Mouse (Mus musculus) sigmoid colon, adult 10 weeks (tissue): ENCODE results near the gene Usp37. TPM values are rescaled to one million over a fixed set of nuclear protein-coding genes. Genes with fewer than 3 reads are reported as not detected.

ENCODE experiments used
- polyA plus RNA-seq: library from polyadenylated mRNA; stranded (reverse); fragments of 350-450 nt; fragmentation: Illumina TruSeq; extraction: RNeasy Lipid Tissue Mini Kit (QIAGEN cat#74804); gene quantifications from one replicate; pipeline ENCODE4 v1.2.3, GENCODE M21; 2014; ENCODE audit warnings: low read depth, low replicate concordance

Usp37 gene
- polyA plus RNA-seq = 18.2 TPM

GRCm38 (mm10) chr1:74544184-74544583 is at the start of gene Usp37:
Gene Usp37 (minus strand): TSS chr1:74544284.

GRCm38 (mm10) chr1:74587773-74588445 is 43.8 kb upstream of the Usp37 start, which contains the start of the genes Zfp142 and Bcs1l:
Gene Zfp142 (minus strand): TSS chr1:74588246.
Gene Bcs1l (plus strand): TSS chr1:74588289.

GRCm38 (mm10) chr1:74542451-74542961 is 1.6 kb downstream of the Usp37 start, which contains the start of gene Plcd4:
Gene Plcd4 (plus strand): TSS chr1:74542888.

GRCm38 (mm10) chr1:74505721-74506464 is 38.2 kb downstream of the Usp37 start, which contains the start of gene Cnot9:
Gene Cnot9 (plus strand): TSS chr1:74506058.

GRCm38 (mm10) chr1:74408589-74409504 is 135.2 kb downstream of the Usp37 start, which contains the start of gene Vil1:
Gene Vil1 (plus strand): TSS chr1:74409376.

GRCm38 (mm10) chr1:74390924-74391748 is 152.9 kb downstream of the Usp37 start, which contains the start of gene Ctdsp1:
Gene Ctdsp1 (plus strand): TSS chr1:74391509.

Other genes with a start within 250 kb of the Usp37 start
- 92.1 TPM for gene Tmbim1, start 238.7 kb downstream of the Usp37 start, polyA plus RNA-seq
- gene Catip, start 182.2 kb downstream of the Usp37 start, polyA plus RNA-seq = not detected
- gene Slc11a1, start 169.1 kb downstream of the Usp37 start, polyA plus RNA-seq = 1.7 TPM
- 17.1 TPM for gene Ctdsp1, start 152.8 kb downstream of the Usp37 start, polyA plus RNA-seq
- 103 TPM for gene Vil1, start 134.9 kb downstream of the Usp37 start, polyA plus RNA-seq
- gene Cnot9, start 38.2 kb downstream of the Usp37 start, polyA plus RNA-seq = 31.4 TPM
- 1.7 TPM for gene Plcd4, start 1.4 kb downstream of the Usp37 start, polyA plus RNA-seq
- 7.3 TPM for gene Zfp142, start 44.0 kb upstream of the Usp37 start, polyA plus RNA-seq
- 7.2 TPM for gene Bcs1l, start 44.0 kb upstream of the Usp37 start, polyA plus RNA-seq
- 11.6 TPM for gene Rnf25, start 57.1 kb upstream of the Usp37 start, polyA plus RNA-seq
- 0.22 TPM for gene Stk36, start 57.2 kb upstream of the Usp37 start, polyA plus RNA-seq
- 26.8 TPM for gene Ttll4, start 117.5 kb upstream of the Usp37 start, polyA plus RNA-seq
- gene Cyp27a1, start 169.3 kb upstream of the Usp37 start, polyA plus RNA-seq = 8.6 TPM
- not detected for gene Prkag3, start 204.9 kb upstream of the Usp37 start, polyA plus RNA-seq
- gene Wnt6, start 227.6 kb upstream of the Usp37 start, polyA plus RNA-seq = not detected
- gene Wnt10a, start 247.2 kb upstream of the Usp37 start, polyA plus RNA-seq = not detected